Mouse (Mus musculus): ENCODE measurements around the gene Slc35c2. TPM values are rescaled to one million over a fixed set of nuclear protein-coding genes. Genes with fewer than 3 reads are reported as not detected.

Gene Slc35c2
- total RNA-seq, 2 experiments from 2014 or later, result 49.8 to 53.9 TPM

- DNase-seq (ENCODE audit: low spot score in 2 of 2), result no peak
These were observed 26.5 kb upstream of the Slc35c2 start for GRCm38 (mm10) chr2:165314197-165314596.

GRCm38 (mm10) chr2:165312381-165312780 lies 24.7 kb upstream of the Slc35c2 start:
- no peak for DNase-seq (ENCODE audit: low spot score in 2 of 2)

- peak in 1 of 2 experiments; percentile 52 for DNase-seq (ENCODE audit: low spot score in 2 of 2)
These were observed 23.9 kb upstream of the Slc35c2 start for GRCm38 (mm10) chr2:165311577-165311976.

- no peak for DNase-seq (ENCODE audit: low spot score in 2 of 2)
These were observed 23.3 kb upstream of the Slc35c2 start for GRCm38 (mm10) chr2:165310818-165311425.

DNA sequence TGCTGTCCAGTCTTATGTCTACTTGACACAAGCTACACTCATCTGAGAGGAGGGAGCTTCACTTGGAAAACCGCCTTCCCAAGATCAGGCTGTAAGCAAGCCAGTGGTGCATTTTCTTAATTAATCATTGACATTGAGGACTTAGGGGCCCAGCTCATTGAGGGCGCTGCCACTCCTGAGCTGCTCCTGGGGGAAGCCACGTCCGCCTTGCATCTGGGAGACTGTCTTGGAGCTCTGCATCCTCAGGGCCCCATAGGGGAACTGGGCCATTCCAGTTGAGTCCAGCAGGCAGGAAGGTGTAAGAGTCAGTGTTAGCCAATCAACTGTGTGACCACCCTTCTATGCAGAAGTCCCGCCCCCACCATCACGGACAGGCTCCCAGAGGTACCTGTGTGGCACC lies 20.1 kb upstream of the Slc35c2 start:
- DNase-seq (ENCODE audit: low spot score in 2 of 2), result no peak

- DNase-seq (ENCODE audit: low spot score in 2 of 2), result no peak
These were observed 17.8 kb upstream of the Slc35c2 start for GRCm38 (mm10) chr2:165305438-165305837.

- DNase-seq (ENCODE audit: low spot score in 2 of 2), result no peak
These were observed 17.1 kb upstream of the Slc35c2 start for GRCm38 (mm10) chr2:165304819-165305218.

DNA sequence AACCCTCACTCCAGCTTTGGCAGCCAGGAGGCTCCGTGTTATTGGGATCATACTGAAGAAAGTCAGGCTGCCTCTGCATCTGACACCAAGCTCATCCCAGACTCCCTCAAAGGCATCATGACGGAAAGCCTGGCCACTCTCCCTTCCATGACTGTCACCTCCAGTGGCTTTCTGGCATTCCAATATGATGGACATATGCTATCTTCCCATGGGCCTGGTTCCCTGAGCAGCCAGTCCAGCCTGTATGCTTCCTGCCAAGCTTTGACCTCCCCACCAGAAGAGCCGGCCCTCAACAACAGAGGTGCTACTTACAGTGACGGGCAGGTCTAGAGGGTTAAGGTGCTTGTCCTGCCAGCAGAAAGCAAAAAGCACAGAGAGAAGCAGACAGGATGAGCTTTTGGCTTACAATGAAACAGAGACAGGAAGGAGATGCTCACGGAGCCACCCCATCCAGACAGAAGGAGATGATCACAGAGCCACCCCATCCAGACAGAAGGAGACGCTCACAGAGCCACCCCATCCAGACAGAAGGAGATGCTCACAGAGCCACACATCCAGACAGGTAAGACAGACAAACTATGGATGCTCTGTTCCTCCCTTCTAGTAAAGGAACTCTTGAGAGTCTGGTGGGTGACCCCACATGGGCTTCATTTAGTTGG lies 15.8 kb upstream of the Slc35c2 start:
- DNase-seq (ENCODE audit: low spot score in 2 of 2), result no peak

GRCm38 (mm10) chr2:165301409-165301808 lies 13.7 kb upstream of the Slc35c2 start:
- DNase-seq (ENCODE audit: low spot score in 2 of 2), result no peak

DNA sequence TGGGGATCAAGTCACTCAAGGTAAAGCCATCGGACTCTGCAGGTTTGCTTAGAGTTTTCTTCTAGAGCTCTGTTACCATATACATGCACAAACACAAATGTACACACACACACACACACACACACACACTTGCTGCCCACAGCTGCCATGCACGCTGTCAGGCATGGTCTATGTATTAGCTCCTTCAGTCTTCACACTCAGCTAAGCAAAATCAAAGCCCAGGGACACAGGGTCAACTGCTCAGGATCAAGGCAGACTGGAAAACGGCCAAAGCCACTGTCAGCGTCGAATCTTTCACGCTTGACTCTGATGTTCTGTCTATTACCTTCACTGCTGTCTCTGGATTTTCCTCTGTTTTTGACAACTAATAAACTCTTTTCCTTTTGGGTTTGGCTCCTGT lies 13.2 kb upstream of the Slc35c2 start:
- no peak for DNase-seq (ENCODE audit: low spot score in 2 of 2)

GRCm38 (mm10) chr2:165300424-165300823 lies 12.8 kb upstream of the Slc35c2 start:
- no peak for DNase-seq (ENCODE audit: low spot score in 2 of 2)

GRCm38 (mm10) chr2:165297429-165297828 lies 9.8 kb upstream of the Slc35c2 start:
- DNase-seq (ENCODE audit: low spot score in 2 of 2), result no peak

DNA sequence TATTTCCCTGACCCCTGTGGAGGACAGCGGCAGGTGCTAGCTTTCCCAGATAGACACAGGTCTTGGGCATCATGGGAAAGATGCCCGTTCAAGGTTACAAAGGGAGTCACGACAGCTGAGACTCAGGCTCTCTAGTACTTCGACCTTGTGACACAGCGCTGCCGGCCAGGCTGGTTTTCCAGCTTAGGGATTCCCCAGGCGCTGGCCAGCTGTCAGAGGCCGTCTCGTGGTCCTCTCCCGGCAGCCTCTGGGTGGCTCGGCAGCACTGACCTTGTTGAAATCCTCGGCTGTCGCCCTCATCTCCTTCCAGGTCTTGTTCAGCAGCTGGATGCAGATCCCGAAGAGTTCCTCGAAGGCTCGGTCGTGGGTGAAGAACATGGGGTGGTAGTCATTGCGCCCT lies 8.9 kb upstream of the Slc35c2 start:
- DNase-seq (ENCODE audit: low spot score in 2 of 2), result no peak

GRCm38 (mm10) chr2:165288315-165289031 lies 804 bp upstream of the Slc35c2 start:
- peak; percentile 94 for DNase-seq (ENCODE audit: low spot score in 2 of 2)

DNA sequence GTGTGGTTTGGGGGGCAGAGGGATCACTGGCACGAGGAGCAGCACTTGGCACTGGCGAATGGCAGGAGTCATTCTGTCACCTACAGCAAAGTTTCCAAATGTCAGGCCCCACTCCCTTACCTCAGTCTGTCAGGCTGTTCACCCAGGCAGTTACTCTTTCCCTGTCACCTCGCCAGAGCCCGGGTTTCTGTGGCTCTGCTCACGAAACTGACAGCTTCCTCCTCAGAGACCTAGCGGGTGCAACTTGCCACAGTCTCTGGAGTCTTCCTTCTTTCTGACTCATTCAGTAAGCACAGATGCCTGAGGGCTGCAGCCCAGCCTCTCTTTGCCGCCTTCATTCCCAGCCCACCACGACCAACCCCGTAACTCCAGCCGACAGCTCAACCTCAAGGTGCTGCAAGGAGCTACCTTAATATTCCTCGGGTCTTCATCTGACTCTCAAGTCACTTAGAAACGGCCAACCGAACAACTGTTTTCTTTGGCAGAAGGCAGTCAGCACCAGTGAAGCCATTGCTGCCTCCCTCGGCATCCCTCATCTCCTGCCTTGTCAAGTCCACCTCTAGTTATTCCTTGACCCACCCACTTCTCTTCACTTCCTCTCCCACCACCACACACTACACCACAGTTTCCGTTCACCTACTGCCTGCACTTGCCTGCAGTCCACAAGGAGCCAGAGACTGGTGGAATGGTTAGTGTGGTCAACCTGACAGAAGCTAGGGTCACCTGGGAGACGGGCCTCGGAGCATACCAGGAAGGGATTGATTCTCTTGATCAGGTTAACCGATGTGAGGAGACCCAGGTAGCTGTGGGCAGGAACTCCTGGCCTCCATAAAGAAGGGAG lies 1.1 kb downstream of the Slc35c2 start:
- peak; percentile 49 to 61 for DNase-seq (ENCODE audit: low spot score in 2 of 2)

DNA sequence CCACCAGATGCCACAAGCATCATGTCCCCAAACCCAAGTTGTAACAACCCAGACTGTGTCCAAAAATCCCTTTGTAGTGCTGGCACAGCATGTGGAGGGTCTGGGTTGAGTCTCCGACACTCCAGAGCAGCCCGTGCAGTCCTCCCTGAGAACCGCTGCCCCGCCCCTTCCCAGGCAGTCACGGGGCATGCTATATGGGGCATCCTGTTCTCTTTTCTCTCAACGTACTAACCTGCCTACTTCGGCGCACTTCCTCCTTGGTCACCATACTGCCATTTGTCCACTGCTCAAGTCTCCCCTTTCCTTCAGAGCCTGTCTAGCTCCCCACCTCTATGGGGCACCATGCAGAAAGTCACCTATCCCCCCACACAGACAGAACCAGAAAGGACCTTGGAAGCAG lies 2.0 kb downstream of the Slc35c2 start:
- no peak for DNase-seq (ENCODE audit: low spot score in 2 of 2)

- no peak for DNase-seq (ENCODE audit: low spot score in 2 of 2)
These were observed 2.6 kb downstream of the Slc35c2 start for GRCm38 (mm10) chr2:165285034-165285433.

DNA sequence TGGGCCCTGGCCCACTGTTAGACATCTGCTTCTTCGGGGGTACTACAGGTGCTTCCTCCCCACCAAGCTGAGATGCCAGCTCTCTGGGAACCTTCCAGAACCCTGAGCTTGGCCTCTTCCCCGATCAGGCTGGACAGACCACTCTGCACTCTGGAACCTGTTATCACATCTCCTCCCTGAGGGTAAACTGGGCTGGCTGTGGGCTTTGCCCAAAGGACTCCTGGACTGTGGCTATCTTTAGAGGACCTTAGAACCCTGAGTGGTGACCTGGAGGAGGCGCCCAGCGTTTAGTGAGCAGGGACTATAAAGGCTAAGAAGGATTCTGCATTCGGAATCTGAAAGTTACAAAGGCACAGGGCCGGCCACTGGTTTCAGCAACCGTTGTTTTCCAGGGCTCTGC lies 3.3 kb downstream of the Slc35c2 start:
- no peak for DNase-seq (ENCODE audit: low spot score in 2 of 2)

- DNase-seq (ENCODE audit: low spot score in 2 of 2), result no peak
These were observed 4.0 kb downstream of the Slc35c2 start for GRCm38 (mm10) chr2:165283644-165284043.

DNA sequence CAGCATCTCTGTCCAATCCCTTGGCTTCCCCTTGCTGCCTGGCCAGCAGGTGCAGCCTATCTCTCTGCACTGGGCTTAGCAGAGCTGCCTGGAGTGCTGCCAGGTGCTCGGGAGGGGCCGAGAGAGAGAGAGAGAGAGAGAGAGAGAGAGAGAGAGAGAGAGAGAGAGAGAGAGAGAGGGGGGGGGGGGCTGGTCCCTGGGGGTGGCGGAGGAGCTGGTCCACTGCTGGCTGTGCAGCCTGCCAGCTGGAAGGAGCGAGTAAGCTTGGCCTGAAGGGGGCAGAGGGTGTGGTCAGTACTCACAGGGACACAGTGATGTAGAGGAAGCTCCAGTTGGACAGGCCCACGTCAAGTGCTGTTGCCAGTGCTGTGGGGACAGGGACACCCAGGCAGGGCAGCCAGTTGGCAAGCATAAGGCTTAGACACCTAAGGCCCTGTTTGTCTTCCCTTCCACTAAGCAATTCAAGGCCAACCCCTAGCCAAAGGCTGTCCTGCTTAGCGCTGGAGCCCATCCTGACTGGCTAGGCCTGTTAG lies 5.8 kb downstream of the Slc35c2 start:
- DNase-seq (ENCODE audit: low spot score in 2 of 2), result no peak

GRCm38 (mm10) chr2:165279351-165279750 lies 8.3 kb downstream of the Slc35c2 start:
- no peak for DNase-seq (ENCODE audit: low spot score in 2 of 2)

Measured in layer of hippocampus, postnatal 10 days (tissue).